Mouse (Mus musculus) left cerebral cortex, postnatal 36 days (tissue): Measurements from ENCODE around the gene Sdr39u1. TPM values are rescaled to one million over a fixed set of nuclear protein-coding genes. Genes with fewer than 3 reads are reported as not detected.

Experiments
- DNase-seq, 2 experiments: peaks; one replicate each; pipeline ENCODE4 v3.0.0; 2021 to 2022; ENCODE audit warnings: low spot score in 2 of 2, mixed read lengths in 1 of 2
- intact Hi-C: fragments of 180-260 bp; cut with DNase I; formaldehyde crosslinking; loops from one replicate; pipeline ENCODE4 v1.15.1; 2025
- total RNA-seq, 2 experiments: library from RNA; stranded (reverse); gene quantifications; 2 replicates each; pipeline ENCODE4 v1.2.3; 2021

Gene Sdr39u1
- total RNA-seq, 2 experiments from 2014 or later = 89.7 to 104 TPM

GRCm38 (mm10) chr14:55863773-55864172, 36.3 kb downstream of the Sdr39u1 start:
- peak; percentile 45 to 61 for DNase-seq
- intact Hi-C loops = loop anchor here (2.0 kb wide), 2 partner anchors 41 to 79 kb away; partner anchors contain the start of genes Adcy4 and Nfatc4

GRCm38 (mm10) chr14:55862970-55863369, 37.1 kb downstream of the Sdr39u1 start:
- DNase-seq = no peak
- intact Hi-C loops = loop anchor here (2.0 kb wide), 1 partner anchor 78 kb away; the partner anchor contains the start of gene Adcy4

GRCm38 (mm10) chr14:55862186-55862585, 37.9 kb downstream of the Sdr39u1 start:
- intact Hi-C loops = loop anchor here (2.0 kb wide), 1 partner anchor 77 kb away; the partner anchor contains the start of gene Adcy4
- no peak for DNase-seq

GRCm38 (mm10) chr14:55857588-55857987, 42.5 kb downstream of the Sdr39u1 start:
- intact Hi-C loops = no loop called here

GRCm38 (mm10) chr14:55855101-55855561, 45.0 kb downstream of the Sdr39u1 start:
- intact Hi-C loops = no loop called here
- no peak for DNase-seq

More at GRCm38 (mm10) chr14:55857588-55857987, 42.5 kb downstream of the Sdr39u1 start:
- DNase-seq = no peak

GRCm38 (mm10) chr14:55854406-55855100, 45.5 kb downstream of the Sdr39u1 start:
- intact Hi-C loops = no loop called here
- DNase-seq = no peak

GRCm38 (mm10) chr14:55853621-55854285, 46.3 kb downstream of the Sdr39u1 start, which contains the start of gene Nynrin:
Gene Nynrin, plus strand, starts transcription at chr14:55854010.
- intact Hi-C loops = no loop called here
- no peak for DNase-seq

- DNase-seq = no peak
- intact Hi-C loops = no loop called here
Observed at GRCm38 (mm10) chr14:55852646-55853551, 47.2 kb downstream of the Sdr39u1 start.

GRCm38 (mm10) chr14:55850885-55851284, 49.2 kb downstream of the Sdr39u1 start:
- intact Hi-C loops = no loop called here
- DNase-seq = no peak

Other genes with a start within 250 kb of the Sdr39u1 start
- 10 to 100 TPM; 39.1 to 41.7 TPM for gene Mdp1, start 239.8 kb downstream of the Sdr39u1 start, total RNA-seq
- 10 to 100 TPM; 20.6 to 24.9 TPM for gene Gmpr2, start 228.4 kb downstream of the Sdr39u1 start, total RNA-seq
- gene Nedd8, start 228.2 kb downstream of the Sdr39u1 start, total RNA-seq = 100 to 1,000 TPM; 310 to 333 TPM
- 10 to 100 TPM; 15.2 to 16.9 TPM for gene Tinf2, start 218.5 kb downstream of the Sdr39u1 start, total RNA-seq
- not detected for gene Tgm1, start 186.4 kb downstream of the Sdr39u1 start, total RNA-seq
- gene Rabggta, start 178.0 kb downstream of the Sdr39u1 start, total RNA-seq = 10 to 100 TPM; 50.6 to 50.9 TPM
- 10 to 100 TPM; 78.5 to 83.9 TPM for gene Dhrs1, start 154.6 kb downstream of the Sdr39u1 start, total RNA-seq
- 10 to 100 TPM; 10.5 to 12.5 TPM for gene Nop9, start 154.6 kb downstream of the Sdr39u1 start, total RNA-seq
- 1 to 10 TPM; 2.5 to 3.0 TPM for gene Cideb, start 141.8 kb downstream of the Sdr39u1 start, total RNA-seq
- gene Ltb4r2, start 138.9 kb downstream of the Sdr39u1 start, total RNA-seq = under 1 TPM; 0.20 to 0.67 TPM
- gene Ltb4r1, start 134.3 kb downstream of the Sdr39u1 start, total RNA-seq = under 1 TPM; 0.29 to 0.59 TPM
- gene Adcy4, start 116.2 kb downstream of the Sdr39u1 start, total RNA-seq = 1 to 10 TPM; 3.8 to 8.0 TPM
- under 1 TPM in 1 of 2 experiments, not detected in 1; 0.89 TPM for gene Ripk3, start 111.4 kb downstream of the Sdr39u1 start, total RNA-seq
- gene Nfatc4, start 77.1 kb downstream of the Sdr39u1 start, total RNA-seq = 1 to 10 TPM; 1.8 TPM
- 1 to 10 TPM; 7.9 to 9.5 TPM for gene Nynrin, start 46.3 kb downstream of the Sdr39u1 start, total RNA-seq
- gene Cbln3, start 15.9 kb downstream of the Sdr39u1 start, total RNA-seq = under 1 TPM; 0.29 to 0.49 TPM
- gene Khnyn, start 15.3 kb downstream of the Sdr39u1 start, total RNA-seq = 10 to 100 TPM; 11.4 to 12.7 TPM
- not detected for gene Cma1, start 44.4 kb upstream of the Sdr39u1 start, total RNA-seq
- gene Cma2, start 50.7 kb upstream of the Sdr39u1 start, total RNA-seq = not detected
- not detected for gene Mcpt1, start 117.7 kb upstream of the Sdr39u1 start, total RNA-seq
- gene Mcpt9, start 130.2 kb upstream of the Sdr39u1 start, total RNA-seq = not detected
- gene Mcpt2, start 141.7 kb upstream of the Sdr39u1 start, total RNA-seq = not detected
- not detected for gene Mcpt4, start 162.0 kb upstream of the Sdr39u1 start, total RNA-seq
- not detected for gene Mcpt8, start 185.0 kb upstream of the Sdr39u1 start, total RNA-seq
- not detected for gene Ctsg, start 202.3 kb upstream of the Sdr39u1 start, total RNA-seq
- gene Gzme, start 220.3 kb upstream of the Sdr39u1 start, total RNA-seq = not detected
- gene Gzmd, start 232.3 kb upstream of the Sdr39u1 start, total RNA-seq = not detected